Mouse (Mus musculus): ENCODE data around the gene Iqschfp. TPM values are rescaled to one million over a fixed set of nuclear protein-coding genes. Genes with fewer than 3 reads are reported as not detected.

The Iqschfp gene
- polyA plus RNA-seq, 2 experiments: 0.33 TPM; not detected in 1

DNA sequence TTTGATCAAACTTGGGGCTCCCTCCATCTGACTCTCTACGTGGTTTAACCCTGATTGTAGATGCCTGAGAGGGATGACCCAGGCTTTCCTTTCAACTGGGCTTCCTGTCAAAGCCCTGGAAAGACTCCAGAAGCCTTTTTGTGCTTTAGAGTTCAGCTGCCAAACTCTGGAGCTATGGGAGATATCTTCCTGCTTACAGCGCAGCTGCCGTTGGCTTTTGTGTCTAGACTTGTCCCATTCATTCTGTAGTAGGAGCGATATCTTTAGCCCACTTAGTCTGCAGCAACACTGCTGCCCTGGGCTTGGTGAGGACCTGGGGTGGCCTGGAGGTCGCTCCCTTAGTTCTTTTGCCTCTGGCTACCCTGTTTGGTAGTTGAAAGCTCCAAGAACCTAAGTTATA lies 229.3 kb downstream of the Iqschfp start:
- Histone ChIP-seq H3K4me1 (ENCODE audit: control insufficient read depth, insufficient read depth, low read length) (no peaks in the 10 kb centered on the region), H3K36me3 (ENCODE audit: control insufficient read depth, insufficient read depth, low read length) (no peaks in the 10 kb centered on the region), H3K27me3 (ENCODE audit: control insufficient read depth, insufficient read depth, low read length) (no peaks in the 10 kb centered on the region), H3K4me3 (replicated peaks; ENCODE audit: low read length) (no peak overlapping the region), H3K9me3 (ENCODE audit: control insufficient read depth, low read length) (no peaks in the 10 kb centered on the region), H3K4me2 (replicated peaks; ENCODE audit: low read depth, low read length, severe bottlenecking) (no peak overlapping the region), H3K27ac (replicated peaks; ENCODE audit: low read depth, low read length) (no peak overlapping the region), H3K9ac (ENCODE audit: low read depth, low read length, severe bottlenecking) (no peak overlapping the region)
- WGBS: 61% methylated on average over 5 of the region's 5 CpGs
- ATAC-seq (ENCODE audit: low FRiP score, low read depth): no peak
- TF ChIP-seq POLR2A (IDR thresholded peaks at IDR 0.05; ENCODE audit: borderline replicate concordance, extremely low read depth, insufficient read depth, insufficient read length): no peak
- peak; percentile 20 for DNase-seq (ENCODE audit: low spot score)

DNA sequence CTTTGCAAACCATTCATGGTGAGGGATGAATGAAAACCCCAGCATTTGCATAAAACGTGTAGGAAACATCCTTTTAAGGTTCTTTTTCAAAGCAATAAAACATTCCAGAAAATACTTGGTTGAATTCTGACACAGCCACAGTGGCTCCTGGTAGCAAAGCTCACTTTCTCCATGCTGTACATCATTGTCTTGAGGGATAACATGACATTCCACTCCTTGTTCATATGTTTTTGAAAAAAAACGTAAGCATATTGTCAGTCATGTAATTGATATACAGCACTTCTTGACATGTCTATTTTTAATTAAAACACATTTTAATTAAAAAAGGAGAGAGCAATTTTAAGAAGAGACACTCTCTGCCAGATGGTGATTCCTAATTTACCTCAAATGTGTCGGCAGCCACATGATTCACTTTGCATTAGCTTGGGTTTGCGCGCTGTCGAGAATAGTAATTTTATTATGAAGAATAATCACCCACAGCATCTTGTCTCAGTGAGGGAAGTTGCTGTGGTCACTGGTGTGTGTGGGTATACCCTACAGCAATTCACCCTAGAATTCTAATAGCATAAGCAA lies 234.3 kb downstream of the Iqschfp start:
- Histone ChIP-seq H3K27ac (replicated peaks; ENCODE audit: low read depth, low read length) (no peak overlapping the region), H3K27me3 (ENCODE audit: control insufficient read depth, insufficient read depth, low read length) (no peaks in the 10 kb centered on the region), H3K9me3 (ENCODE audit: control insufficient read depth, low read length) (no peaks in the 10 kb centered on the region), H3K36me3 (ENCODE audit: control insufficient read depth, insufficient read depth, low read length) (no peaks in the 10 kb centered on the region), H3K9ac (ENCODE audit: low read depth, low read length, severe bottlenecking) (no peak overlapping the region), H3K4me2 (replicated peaks; ENCODE audit: low read depth, low read length, severe bottlenecking) (no peak overlapping the region), H3K4me1 (ENCODE audit: control insufficient read depth, insufficient read depth, low read length) (no peaks in the 10 kb centered on the region), H3K4me3 (replicated peaks; ENCODE audit: low read length) (no peak overlapping the region)
- no peak for TF ChIP-seq POLR2A (IDR thresholded peaks at IDR 0.05; ENCODE audit: borderline replicate concordance, extremely low read depth, insufficient read depth, insufficient read length)
- no peak for ATAC-seq (ENCODE audit: low FRiP score, low read depth)
- WGBS: 64% methylated on average over 6 of the region's 6 CpGs
- DNase-seq (ENCODE audit: low spot score): no peak

DNA sequence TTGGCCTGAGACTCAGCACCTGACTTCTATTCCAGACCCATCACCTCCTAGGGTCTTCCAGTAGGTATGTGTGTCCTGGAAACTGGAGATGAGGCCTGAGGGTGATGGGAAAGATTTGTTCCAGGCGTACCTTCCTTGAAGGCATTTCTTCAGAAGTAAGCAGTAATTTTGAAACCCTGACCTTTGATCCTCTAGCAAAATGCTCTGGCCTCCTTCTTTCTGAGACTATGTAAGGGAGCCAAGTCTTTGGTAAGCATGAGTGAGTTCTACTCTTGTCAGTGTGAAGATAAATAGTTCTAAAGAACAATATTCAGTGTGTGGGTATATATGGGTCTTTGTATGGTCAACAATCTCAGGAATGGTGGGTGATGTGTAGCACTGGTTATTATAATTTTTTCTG lies 238.4 kb downstream of the Iqschfp start:
- WGBS: 81% methylated on average over 1 of the region's 1 CpGs
- Histone ChIP-seq H3K4me1 (ENCODE audit: control insufficient read depth, insufficient read depth, low read length) (no peaks in the 10 kb centered on the region), H3K4me2 (replicated peaks; ENCODE audit: low read depth, low read length, severe bottlenecking) (no peak overlapping the region), H3K27me3 (ENCODE audit: control insufficient read depth, insufficient read depth, low read length) (no peaks in the 10 kb centered on the region), H3K36me3 (ENCODE audit: control insufficient read depth, insufficient read depth, low read length) (no peaks in the 10 kb centered on the region), H3K27ac (replicated peaks; ENCODE audit: low read depth, low read length) (no peak overlapping the region), H3K9me3 (ENCODE audit: control insufficient read depth, low read length) (no peaks in the 10 kb centered on the region), H3K4me3 (replicated peaks; ENCODE audit: low read length) (no peak overlapping the region), H3K9ac (ENCODE audit: low read depth, low read length, severe bottlenecking) (no peak overlapping the region)
- TF ChIP-seq POLR2A (IDR thresholded peaks at IDR 0.05; ENCODE audit: borderline replicate concordance, extremely low read depth, insufficient read depth, insufficient read length): no peak
- ATAC-seq (ENCODE audit: low FRiP score, low read depth) (no peak), DNase-seq (ENCODE audit: low spot score) (no peak)

DNA sequence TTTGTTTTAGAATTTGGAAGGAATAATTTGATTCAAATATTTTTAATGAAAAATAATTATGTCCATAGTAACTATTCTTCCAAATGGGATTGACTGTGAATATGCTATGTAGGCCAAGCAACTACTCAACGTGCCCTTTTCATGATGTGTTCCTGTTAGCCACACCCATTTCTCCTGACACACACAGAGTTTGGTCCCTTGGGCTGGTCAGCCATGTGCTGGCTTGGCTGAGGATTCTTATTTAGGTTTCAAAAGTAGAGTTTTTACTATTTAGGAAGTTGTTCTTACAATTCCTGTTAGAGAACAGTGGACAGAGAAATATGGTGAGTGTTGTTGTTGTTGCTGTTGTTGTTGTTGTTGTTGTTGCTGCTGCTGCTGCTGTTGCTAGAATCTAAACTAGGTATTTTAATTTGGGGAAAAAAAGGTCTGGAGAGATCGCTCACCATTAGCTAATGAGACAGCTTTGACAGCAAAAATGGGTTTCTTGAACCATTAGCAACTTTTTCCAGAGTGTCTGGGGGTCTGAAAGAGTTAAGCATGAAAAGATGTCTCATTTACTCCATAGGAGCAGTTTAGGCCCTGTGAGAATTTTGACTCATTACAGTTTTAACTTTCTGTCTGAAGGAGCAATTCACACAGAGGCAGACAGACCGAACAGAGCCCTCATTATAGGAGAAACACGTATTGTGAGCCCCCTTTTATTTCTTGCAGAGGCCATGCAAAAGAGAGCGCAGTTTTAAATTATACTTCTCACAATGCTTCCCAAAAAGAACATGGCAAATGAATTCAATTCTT lies 247.0 kb downstream of the Iqschfp start:
- Histone ChIP-seq H3K27me3 (ENCODE audit: control insufficient read depth, insufficient read depth, low read length) (no peaks in the 10 kb centered on the region), H3K36me3 (ENCODE audit: control insufficient read depth, insufficient read depth, low read length) (no peaks in the 10 kb centered on the region), H3K4me3 (replicated peaks; ENCODE audit: low read length) (no peak overlapping the region), H3K27ac (replicated peaks; ENCODE audit: low read depth, low read length) (no peak overlapping the region), H3K4me2 (replicated peaks; ENCODE audit: low read depth, low read length, severe bottlenecking) (no peak overlapping the region), H3K9me3 (ENCODE audit: control insufficient read depth, low read length) (no peaks in the 10 kb centered on the region), H3K4me1 (ENCODE audit: control insufficient read depth, insufficient read depth, low read length) (no peaks in the 10 kb centered on the region), H3K9ac (ENCODE audit: low read depth, low read length, severe bottlenecking) (no peak overlapping the region)
- 52% methylated on average over 5 of the region's 5 CpGs for whole genome bisulfite sequencing
- ATAC-seq (ENCODE audit: low FRiP score, low read depth) (no peak), DNase-seq (ENCODE audit: low spot score) (no peak)
- no peak for TF ChIP-seq POLR2A (IDR thresholded peaks at IDR 0.05; ENCODE audit: borderline replicate concordance, extremely low read depth, insufficient read depth, insufficient read length)

DNA sequence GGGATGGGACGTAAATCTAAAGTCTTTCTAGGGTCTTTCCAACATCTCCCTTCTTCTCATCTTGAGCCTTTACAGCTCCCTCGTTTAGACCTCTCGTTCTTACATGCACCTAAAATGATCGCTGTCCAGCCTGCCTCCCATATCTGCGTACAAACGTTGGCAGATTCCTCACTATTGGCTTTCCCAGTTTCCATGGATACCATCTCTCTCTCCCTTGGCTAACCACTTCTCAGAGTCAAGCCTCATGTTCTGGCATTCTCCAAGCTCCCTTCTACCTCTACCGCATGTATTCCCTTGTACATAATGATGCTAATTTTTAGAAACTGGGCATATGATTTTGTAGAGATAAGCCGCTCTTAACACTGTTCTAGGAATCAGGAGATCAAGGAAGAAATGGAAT lies 258.7 kb downstream of the Iqschfp start:
- Histone ChIP-seq H3K27ac (replicated peaks; ENCODE audit: low read depth, low read length) (no peak overlapping the region), H3K9ac (ENCODE audit: low read depth, low read length, severe bottlenecking) (no peak overlapping the region), H3K36me3 (ENCODE audit: control insufficient read depth, insufficient read depth, low read length) (no peaks in the 10 kb centered on the region), H3K4me2 (replicated peaks; ENCODE audit: low read depth, low read length, severe bottlenecking) (no peak overlapping the region), H3K4me1 (ENCODE audit: control insufficient read depth, insufficient read depth, low read length) (no peaks in the 10 kb centered on the region), H3K4me3 (replicated peaks; ENCODE audit: low read length) (no peak overlapping the region), H3K27me3 (ENCODE audit: control insufficient read depth, insufficient read depth, low read length) (peaks cover 14% of the 10 kb centered on the region), H3K9me3 (ENCODE audit: control insufficient read depth, low read length) (no peaks in the 10 kb centered on the region)
- 84% methylated on average over 8 of the region's 8 CpGs for WGBS
- no peak for TF ChIP-seq POLR2A (IDR thresholded peaks at IDR 0.05; ENCODE audit: borderline replicate concordance, extremely low read depth, insufficient read depth, insufficient read length)
- no peak for DNase-seq (ENCODE audit: low spot score)
- ATAC-seq (ENCODE audit: low FRiP score, low read depth): no peak

Data from limb, embryonic 14.5 days (tissue).